Mouse (Mus musculus): ENCODE measurements around the gene Gm3532. TPM values are rescaled to one million over a fixed set of nuclear protein-coding genes. Genes with fewer than 3 reads are reported as not detected.

The Gm3532 gene
- not detected for polyA plus RNA-seq (2015; fragmentation: Illumina TruSeq; extraction: RNeasy Lipid Tissue Mini Kit (QIAGEN cat#74804); ENCODE audit: insufficient read depth, low replicate concordance)

DNA sequence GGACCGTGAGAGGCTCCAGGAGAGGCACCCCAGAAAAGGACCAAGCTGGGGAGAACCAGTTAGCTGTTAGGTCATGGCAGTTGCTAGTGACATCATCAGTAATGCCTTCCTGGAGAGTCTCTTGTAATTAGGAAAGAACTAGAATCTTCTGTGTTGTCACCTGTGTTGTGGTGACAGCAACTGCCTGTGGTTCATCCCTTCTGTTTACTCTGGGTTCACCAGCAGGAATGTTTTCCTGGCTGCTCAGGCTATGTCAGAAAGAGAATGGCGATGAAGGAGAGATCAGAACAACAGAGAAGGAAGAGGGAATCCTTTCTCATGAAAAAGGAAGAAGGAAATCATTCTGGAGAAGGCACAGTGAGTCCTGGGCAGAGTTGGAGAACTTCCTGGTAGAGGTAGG lies at the start of gene Gm3532:
TSS of gene Gm3532 (plus strand) at position 301 of the 400 bp plus-strand sequence.

DNA sequence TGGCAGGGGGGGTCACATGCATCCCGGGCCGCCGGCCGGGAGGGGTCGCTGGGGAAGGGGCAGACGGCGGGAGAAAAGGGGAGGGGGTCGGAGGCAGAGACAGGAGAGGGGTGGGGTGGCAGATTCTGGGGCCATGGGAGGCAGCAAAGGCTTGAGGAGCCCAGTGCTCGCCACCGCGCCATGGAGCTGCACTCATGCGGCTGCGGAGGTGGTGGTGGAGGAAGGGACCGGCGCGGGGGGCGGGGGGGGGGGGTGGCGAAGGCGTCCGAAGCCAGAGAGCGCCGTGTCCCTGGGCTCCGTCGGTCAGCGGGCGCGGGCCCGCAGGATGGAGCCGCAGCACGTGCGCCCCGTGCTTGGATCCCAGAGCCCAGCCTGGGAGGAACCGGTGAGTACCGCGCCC lies 36.9 kb upstream of the Gm3532 start, which contains the start of gene Gm3488:
TSS of gene Gm3488 (plus strand) at position 301 of the 400 bp plus-strand sequence.

Other genes starting within 250 kb of the Gm3532 start
- not detected for gene Gm3542, start 203.6 kb upstream of the Gm3532 start, polyA plus RNA-seq (2015; fragmentation: Illumina TruSeq; extraction: RNeasy Lipid Tissue Mini Kit (QIAGEN cat#74804); ENCODE audit: insufficient read depth, low replicate concordance)
- gene Gm3500, start 149.4 kb upstream of the Gm3532 start, polyA plus RNA-seq (2015; fragmentation: Illumina TruSeq; extraction: RNeasy Lipid Tissue Mini Kit (QIAGEN cat#74804); ENCODE audit: insufficient read depth, low replicate concordance): 0.81 TPM
- gene Gm3194, start 83.0 kb upstream of the Gm3532 start, polyA plus RNA-seq (2015; fragmentation: Illumina TruSeq; extraction: RNeasy Lipid Tissue Mini Kit (QIAGEN cat#74804); ENCODE audit: insufficient read depth, low replicate concordance): 0.44 TPM
- gene Gm8246, start 60.7 kb upstream of the Gm3532 start, polyA plus RNA-seq (2015; fragmentation: Illumina TruSeq; extraction: RNeasy Lipid Tissue Mini Kit (QIAGEN cat#74804); ENCODE audit: insufficient read depth, low replicate concordance): not detected
- not detected for gene Gm3187, start 54.3 kb upstream of the Gm3532 start, polyA plus RNA-seq (2015; fragmentation: Illumina TruSeq; extraction: RNeasy Lipid Tissue Mini Kit (QIAGEN cat#74804); ENCODE audit: insufficient read depth, low replicate concordance)
- 0.66 TPM for gene Gm3488, start 36.8 kb upstream of the Gm3532 start, polyA plus RNA-seq (2015; fragmentation: Illumina TruSeq; extraction: RNeasy Lipid Tissue Mini Kit (QIAGEN cat#74804); ENCODE audit: insufficient read depth, low replicate concordance)
- gene Gm8265, start 94.5 kb downstream of the Gm3532 start, polyA plus RNA-seq (2015; fragmentation: Illumina TruSeq; extraction: RNeasy Lipid Tissue Mini Kit (QIAGEN cat#74804); ENCODE audit: insufficient read depth, low replicate concordance): not detected
- gene Gm9603, start 149.0 kb downstream of the Gm3532 start, polyA plus RNA-seq (2015; fragmentation: Illumina TruSeq; extraction: RNeasy Lipid Tissue Mini Kit (QIAGEN cat#74804); ENCODE audit: insufficient read depth, low replicate concordance): not detected
- 0.37 TPM for gene Gm3373, start 203.1 kb downstream of the Gm3532 start, polyA plus RNA-seq (2015; fragmentation: Illumina TruSeq; extraction: RNeasy Lipid Tissue Mini Kit (QIAGEN cat#74804); ENCODE audit: insufficient read depth, low replicate concordance)

Data from spleen, adult 10 weeks (tissue).